Mouse (Mus musculus) forebrain, embryonic 14.5 days (tissue): ENCODE measurements at regions not wholly inside any gene's neighbourhood (a gene's known extent, or its start where the extent isn't known, plus 50 kb on each side); places are given as distances from the start of the nearest gene placed in this dataset.

Experiments used
- ATAC-seq: fragments of 200-750 bp; cut with Nextera tagmentation; 2 replicates; pipeline ENCODE4 v1.8.0; 2017; ENCODE audit warnings: mild to moderate bottlenecking, moderate library complexity
- DNase-seq: peaks from one replicate; pipeline ENCODE4 v3.0.0-alpha.2; 2015; ENCODE audit warnings: low spot score
- H3K27ac ChIP-seq: fragments of 300-500 bp; sonication (generic); 2 replicates; pipeline ENCODE4 v1.5.1; 2014; ENCODE audit warnings: low read depth, mild to moderate bottlenecking, control low read depth, low read length, moderate library complexity
- H3K27me3 ChIP-seq: fragments of 300-500 bp; sonication (generic); replicated peaks from 2 replicates; pipeline ENCODE4 v1.6.1; 2014; ENCODE audit warnings: low read length, control low read depth, mixed read lengths; ENCODE audit not compliant: control insufficient read depth, insufficient read depth
- H3K36me3 ChIP-seq: fragments of 300-500 bp; sonication (generic); 2 replicates; pipeline ENCODE4 v1.6.1; 2014; ENCODE audit warnings: low read length, control low read depth; ENCODE audit not compliant: control insufficient read depth, insufficient read depth
- H3K4me1 ChIP-seq: fragments of 300-500 bp; sonication (generic); 2 replicates; pipeline ENCODE4 v1.6.1; 2014; ENCODE audit warnings: antibody characterized with exemption, low read length, control low read depth; ENCODE audit not compliant: control insufficient read depth, insufficient read depth
- H3K4me2 ChIP-seq: fragments of 300-500 bp; sonication (generic); 2 replicates; pipeline ENCODE4 v1.6.1; 2014; ENCODE audit warnings: mild to moderate bottlenecking, control low read depth, low read length
- H3K4me3 ChIP-seq: fragments of 300-500 bp; sonication (generic); 2 replicates; pipeline ENCODE4 v1.5.1; 2014; ENCODE audit warnings: low read depth, low read length, control low read depth
- H3K9ac ChIP-seq: fragments of 300-500 bp; sonication (generic); 2 replicates; pipeline ENCODE4 v1.6.1; 2014; ENCODE audit warnings: mild to moderate bottlenecking, low read length, control low read depth, moderate library complexity
- H3K9me3 ChIP-seq: fragments of 300-500 bp; sonication (generic); replicated peaks from 2 replicates; pipeline ENCODE4 v1.6.1; 2016; ENCODE audit warnings: low read length, control low read depth, mixed read lengths; ENCODE audit not compliant: control insufficient read depth
- WGBS: fragments of 180-500 bp; shearing (Covaris S2); extraction: QIAGEN DNeasy Blood & Tissue Kit; methylation state at CpG from one replicate; pipeline ENCODE4 v1.1.7; 2014; 5-methylcytosine and 5-hydroxymethylcytosine counted together

DNA sequence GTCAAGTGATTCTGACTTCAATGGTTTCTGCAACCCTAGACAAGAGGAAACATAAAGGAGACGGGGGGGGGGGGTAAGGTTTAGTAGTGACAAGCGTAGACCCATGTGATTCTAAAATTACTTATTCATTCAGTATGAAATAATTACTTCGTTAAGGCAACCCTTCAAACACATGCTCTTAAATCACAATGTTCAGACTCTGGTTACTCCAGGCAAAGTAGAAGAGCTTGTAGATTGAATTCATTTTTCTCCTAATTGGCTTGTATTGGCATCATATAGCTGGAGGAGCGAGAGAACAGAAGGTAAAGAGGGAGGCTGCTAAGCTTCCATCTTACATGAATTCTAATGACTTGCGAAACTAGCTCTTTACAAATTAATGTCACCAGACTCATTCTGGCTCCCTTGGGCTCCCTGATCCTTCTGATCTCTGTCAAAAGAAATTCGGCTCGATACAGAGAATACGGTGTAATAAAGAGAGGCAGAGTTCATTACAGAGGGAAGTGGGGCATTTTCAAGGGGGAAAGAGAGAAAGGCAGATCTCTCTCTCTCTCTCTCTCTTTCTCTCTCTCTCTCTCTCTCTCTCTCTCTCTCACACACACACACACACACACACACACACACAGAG, 163.6 kb upstream of the Egfl6 start:
- Histone ChIP-seq H3K36me3 (no peaks in the 10 kb centered on the region), H3K4me3 (no peak overlapping the region), H3K27ac (peak overlapping the region; percentile 62; the same call in 1 of the 2 replicates), H3K9ac (no peak overlapping the region), H3K4me1 (no peaks in the 10 kb centered on the region), H3K27me3 (no peaks in the 10 kb centered on the region), H3K9me3 (no peaks in the 10 kb centered on the region), H3K4me2 (no peak overlapping the region)
- 43% methylated on average over 8 of the region's 8 CpGs for WGBS
- DNase-seq, result peak; percentile 77
- ATAC-seq, result peak; percentile 95

DNA sequence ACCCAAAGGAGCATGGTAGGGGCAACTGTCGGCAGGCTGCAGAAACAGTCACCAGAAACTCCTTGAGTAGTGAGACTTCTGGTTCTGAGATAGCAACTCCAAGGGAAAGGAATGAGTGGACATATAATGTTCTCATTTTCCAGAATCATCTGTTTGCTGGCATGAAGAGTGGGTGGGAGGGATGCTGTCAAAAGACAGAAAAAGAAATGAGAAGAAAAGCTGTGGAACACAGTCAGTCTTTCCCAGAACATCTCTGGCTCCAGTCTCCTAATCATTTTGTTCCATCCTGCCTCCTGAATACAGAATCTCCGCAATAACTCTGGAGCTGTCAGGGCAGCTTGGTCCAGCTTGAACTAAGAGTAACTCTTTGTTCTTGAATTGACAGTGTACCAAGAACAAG, 145.8 kb upstream of the Egfl6 start:
- H3K4me2 ChIP-seq, result no peak overlapping the region
- WGBS, result 86% methylated on average over 2 of the region's 2 CpGs
- H3K4me1 ChIP-seq, result no peaks in the 10 kb centered on the region
- no peaks in the 10 kb centered on the region for H3K9me3 ChIP-seq
- H3K27me3 ChIP-seq, result no peaks in the 10 kb centered on the region
- no peaks in the 10 kb centered on the region for H3K36me3 ChIP-seq
- H3K27ac ChIP-seq, result no peak overlapping the region
- no peak for ATAC-seq
- H3K4me3 ChIP-seq, result no peak overlapping the region
- H3K9ac ChIP-seq, result no peak overlapping the region
- DNase-seq, result no peak

- DNase-seq (no peak), ATAC-seq (peak; percentile 49)
- no peak overlapping the region for H3K4me3 ChIP-seq
- 50% methylated on average over 2 of the region's 2 CpGs for WGBS
- no peaks in the 10 kb centered on the region for H3K4me1 ChIP-seq
- H3K27me3 ChIP-seq, result no peaks in the 10 kb centered on the region
- no peak overlapping the region for H3K9ac ChIP-seq
- no peak overlapping the region for H3K27ac ChIP-seq
- H3K9me3 ChIP-seq, result no peaks in the 10 kb centered on the region
- H3K36me3 ChIP-seq, result no peaks in the 10 kb centered on the region
- H3K4me2 ChIP-seq, result no peak overlapping the region
These were observed 143.1 kb upstream of the Egfl6 start for GRCm38 (mm10) chrX:166728622-166728928.

DNA sequence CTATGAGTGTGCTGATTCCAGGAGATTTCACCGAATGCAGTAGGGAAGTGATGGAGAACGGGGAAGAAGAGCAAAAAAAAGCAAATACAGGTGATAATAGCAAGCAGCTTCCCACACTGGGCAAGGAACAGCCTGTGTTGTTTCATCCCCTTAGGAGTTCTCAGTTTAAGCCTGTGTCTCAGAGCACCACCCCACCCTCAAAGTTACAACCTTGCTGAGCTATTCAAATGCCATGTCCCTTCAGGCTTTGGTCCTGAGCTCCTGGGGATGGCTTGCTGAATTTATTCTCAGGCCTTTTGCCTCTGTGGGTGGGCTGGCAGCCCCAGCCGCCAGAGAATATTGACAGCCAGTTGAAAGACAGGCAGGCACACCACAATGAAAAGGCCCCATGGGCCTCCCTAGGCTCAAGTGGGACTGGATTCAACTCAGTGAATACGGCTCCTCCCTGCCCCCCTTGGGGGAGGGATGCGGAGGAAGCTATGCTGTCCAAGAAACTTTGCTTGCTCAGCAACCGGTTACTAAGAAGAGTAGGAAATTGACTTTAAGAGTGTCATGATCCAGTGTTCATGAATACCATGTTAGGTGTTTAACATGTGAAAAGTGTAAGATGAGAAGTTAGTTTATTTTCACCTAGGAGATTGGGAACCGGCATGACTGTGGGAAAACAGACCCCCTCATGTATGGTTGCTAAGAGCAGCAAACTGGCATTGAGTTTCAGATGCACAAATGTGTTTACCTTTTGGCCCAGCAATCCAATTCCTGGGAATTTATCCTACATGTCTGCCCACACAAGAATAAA, 142.5 kb upstream of the Egfl6 start:
- H3K4me3 ChIP-seq, result no peak overlapping the region
- no peaks in the 10 kb centered on the region for H3K27me3 ChIP-seq
- no peaks in the 10 kb centered on the region for H3K4me1 ChIP-seq
- no peaks in the 10 kb centered on the region for H3K9me3 ChIP-seq
- DNase-seq (peak; percentile 71), ATAC-seq (peak; percentile 90)
- no peak overlapping the region for H3K9ac ChIP-seq
- 26% methylated on average over 7 of the region's 7 CpGs for WGBS
- no peak overlapping the region for H3K27ac ChIP-seq
- H3K4me2 ChIP-seq, result no peak overlapping the region
- no peaks in the 10 kb centered on the region for H3K36me3 ChIP-seq

GRCm38 (mm10) chrX:166725761-166726503, 140.4 kb upstream of the Egfl6 start:
- 57% methylated on average over 6 of the region's 6 CpGs for WGBS
- H3K9me3 ChIP-seq, result no peaks in the 10 kb centered on the region
- H3K9ac ChIP-seq, result no peak overlapping the region
- H3K27ac ChIP-seq, result no peak overlapping the region
- ATAC-seq (no peak), DNase-seq (peak; percentile 33)
- no peaks in the 10 kb centered on the region for H3K4me1 ChIP-seq
- H3K4me3 ChIP-seq, result no peak overlapping the region
- no peaks in the 10 kb centered on the region for H3K27me3 ChIP-seq
- no peak overlapping the region for H3K4me2 ChIP-seq
- H3K36me3 ChIP-seq, result no peaks in the 10 kb centered on the region

DNA sequence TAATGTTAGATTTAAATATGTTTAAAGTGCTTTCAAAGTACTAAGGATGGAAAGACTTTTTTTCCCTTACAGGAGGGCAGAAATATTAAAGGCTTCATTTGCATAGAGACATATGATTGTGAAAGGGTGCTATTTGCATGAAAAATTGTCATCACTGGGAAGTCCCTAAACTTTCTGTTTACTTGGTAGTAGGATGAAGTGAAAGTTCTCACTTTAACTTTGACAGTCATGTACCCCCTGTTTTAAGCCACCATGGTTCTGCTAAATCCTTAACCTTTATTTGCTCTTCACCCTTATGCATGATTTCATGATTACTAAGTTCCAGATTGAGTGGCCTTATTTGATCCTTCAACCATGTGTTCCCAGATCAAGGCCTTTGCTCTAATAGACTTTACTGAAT, 132.6 kb upstream of the Egfl6 start:
- no peak for DNase-seq
- H3K4me1 ChIP-seq, result no peaks in the 10 kb centered on the region
- H3K4me2 ChIP-seq, result no peak overlapping the region
- H3K36me3 ChIP-seq, result no peaks in the 10 kb centered on the region
- no peak overlapping the region for H3K4me3 ChIP-seq
- no peaks in the 10 kb centered on the region for H3K27me3 ChIP-seq
- H3K27ac ChIP-seq, result no peak overlapping the region
- no peak overlapping the region for H3K9ac ChIP-seq
- ATAC-seq, result no peak
- H3K9me3 ChIP-seq, result no peaks in the 10 kb centered on the region

DNA sequence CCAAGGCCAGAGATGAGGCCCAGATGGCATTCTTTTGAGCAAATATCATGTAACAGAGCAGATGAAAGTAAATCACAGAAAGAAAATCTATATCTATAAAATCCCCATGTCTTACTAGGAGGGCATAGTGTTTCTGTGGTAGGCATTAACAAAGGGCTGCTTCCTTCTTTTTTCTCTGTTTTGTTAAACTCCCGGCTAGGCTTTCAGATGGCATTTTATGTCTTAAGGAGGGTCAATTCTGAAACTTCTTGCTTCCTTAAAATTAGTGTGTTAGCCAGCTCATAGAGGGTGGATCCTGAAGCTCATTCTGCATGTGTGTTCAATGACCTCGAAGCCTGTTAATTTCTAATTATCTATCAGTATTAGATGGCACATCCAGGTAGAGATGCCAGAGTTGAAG, 123.8 kb upstream of the Egfl6 start:
- no peak overlapping the region for H3K9ac ChIP-seq
- H3K36me3 ChIP-seq, result no peaks in the 10 kb centered on the region
- H3K9me3 ChIP-seq, result no peaks in the 10 kb centered on the region
- H3K4me1 ChIP-seq, result no peaks in the 10 kb centered on the region
- ATAC-seq (no peak), DNase-seq (no peak)
- H3K4me2 ChIP-seq, result no peak overlapping the region
- no peak overlapping the region for H3K27ac ChIP-seq
- 87% methylated on average over 2 of the region's 2 CpGs for WGBS
- no peaks in the 10 kb centered on the region for H3K27me3 ChIP-seq
- no peak overlapping the region for H3K4me3 ChIP-seq

GRCm38 (mm10) chrX:166708106-166708505, 122.6 kb upstream of the Egfl6 start:
- no peak overlapping the region for H3K9ac ChIP-seq
- H3K27ac ChIP-seq, result no peak overlapping the region
- no peak overlapping the region for H3K4me2 ChIP-seq
- 77% methylated on average over 1 of the region's 1 CpGs for WGBS
- no peaks in the 10 kb centered on the region for H3K27me3 ChIP-seq
- DNase-seq (no peak), ATAC-seq (no peak)
- no peaks in the 10 kb centered on the region for H3K9me3 ChIP-seq
- H3K4me3 ChIP-seq, result no peak overlapping the region
- no peaks in the 10 kb centered on the region for H3K4me1 ChIP-seq
- no peaks in the 10 kb centered on the region for H3K36me3 ChIP-seq

- Histone ChIP-seq H3K27ac (no peak overlapping the region), H3K4me2 (no peak overlapping the region), H3K9ac (no peak overlapping the region), H3K36me3 (no peaks in the 10 kb centered on the region), H3K9me3 (no peaks in the 10 kb centered on the region), H3K4me3 (no peak overlapping the region), H3K4me1 (no peaks in the 10 kb centered on the region), H3K27me3 (no peaks in the 10 kb centered on the region)
- DNase-seq (no peak), ATAC-seq (no peak)
- WGBS, result 68% methylated on average over 1 of the region's 1 CpGs
These were observed 121.5 kb upstream of the Egfl6 start for GRCm38 (mm10) chrX:166707029-166707428.
